Mouse (Mus musculus): Measurements from ENCODE around the gene Adgrf1.

Gene Adgrf1

DNA sequence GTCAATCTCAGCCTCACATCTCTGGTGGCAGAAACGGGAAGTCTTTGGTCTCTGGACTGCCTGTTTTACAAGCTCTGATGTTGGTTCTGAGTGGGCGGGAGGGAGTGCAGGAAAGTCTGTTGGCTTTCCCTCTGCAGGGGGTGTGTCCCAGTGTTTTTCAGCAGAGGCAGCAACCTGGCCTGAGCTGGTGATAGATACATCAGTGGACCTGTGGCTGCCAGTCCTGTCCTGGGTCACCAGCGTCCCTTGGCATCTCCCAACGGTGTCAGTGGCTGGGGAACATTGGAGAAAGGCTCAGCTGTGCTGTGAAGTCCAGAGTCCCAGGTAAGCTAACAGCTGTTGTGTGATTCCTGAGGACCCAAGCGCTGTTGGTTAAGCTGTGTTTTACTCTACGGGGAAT is at the start of gene Adgrf1:
Gene Adgrf1 (plus strand): TSS at position 169 of the 400 bp plus-strand sequence.
- no peak for DNase-seq (ENCODE audit: low spot score)

DNA sequence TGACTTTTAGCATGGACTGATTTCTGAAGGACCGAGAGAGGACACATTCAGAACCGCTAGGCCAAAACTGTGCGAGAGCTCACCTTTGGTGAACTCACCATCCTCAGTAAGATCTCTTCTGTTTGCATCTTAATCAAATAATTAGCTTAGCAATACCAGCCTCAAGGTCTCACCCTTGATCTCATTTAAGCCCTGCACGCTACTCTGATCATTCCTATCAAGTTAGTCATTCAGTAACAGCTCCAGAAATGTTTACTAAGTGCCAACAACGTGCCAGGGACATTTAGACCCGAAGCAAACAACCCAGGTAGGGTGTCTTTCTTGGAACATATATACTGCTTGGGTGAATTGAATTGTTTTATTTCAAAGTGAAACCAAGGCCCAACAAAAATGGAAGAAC is 44.0 kb upstream of the Adgrf1 start:
- no peak for DNase-seq (ENCODE audit: low spot score)

DNA sequence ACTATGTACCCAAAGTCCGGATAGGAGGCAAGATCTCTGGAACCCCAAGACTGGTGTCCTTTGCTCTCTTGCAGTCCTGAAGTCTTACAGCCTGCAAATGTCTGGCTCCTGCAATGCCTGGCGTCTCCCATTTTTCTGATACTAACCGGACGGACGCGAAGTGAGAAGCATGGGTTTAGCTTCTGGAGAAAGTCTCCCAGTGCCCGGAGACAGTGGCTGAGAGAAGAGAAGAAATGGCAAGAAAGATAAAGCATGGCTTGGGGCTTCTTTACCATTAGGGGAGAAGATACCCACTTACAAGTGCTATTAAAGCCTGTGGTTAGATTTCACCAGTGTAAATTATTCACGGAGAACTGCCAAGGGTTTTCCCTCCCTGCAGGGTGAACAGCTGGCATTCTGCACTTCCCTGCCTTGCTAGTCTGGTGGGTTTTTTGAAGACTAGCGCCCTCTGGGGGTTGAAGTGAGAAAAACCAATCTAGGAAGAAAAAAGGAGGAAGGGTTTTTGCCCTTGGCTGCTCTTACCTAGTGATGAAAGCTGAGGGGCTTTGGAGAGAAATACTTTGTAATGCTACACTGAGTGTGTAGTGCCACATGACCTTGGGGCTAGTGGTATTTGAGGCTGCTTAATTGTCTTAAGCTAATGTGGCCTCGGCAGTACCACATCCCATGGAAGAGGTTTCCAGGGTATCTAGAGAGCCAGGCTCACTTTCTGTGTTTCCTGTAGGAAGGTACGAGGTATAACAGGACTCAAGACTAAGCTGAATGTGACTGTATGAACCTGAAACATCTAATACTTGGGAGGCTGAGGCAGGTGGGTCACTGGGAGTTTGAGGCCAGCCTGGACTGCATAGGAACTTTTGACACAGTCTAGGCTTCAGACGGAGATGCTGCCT is 40.3 kb upstream of the Adgrf1 start:
- peak; percentile 38 for DNase-seq (ENCODE audit: low spot score)

GRCm38 (mm10) chr17:43230821-43231220 is 39.3 kb upstream of the Adgrf1 start:
- no peak for DNase-seq (ENCODE audit: low spot score)

- no peak for DNase-seq (ENCODE audit: low spot score)
Measured at GRCm38 (mm10) chr17:43232769-43233168, 37.4 kb upstream of the Adgrf1 start.

GRCm38 (mm10) chr17:43236656-43237250 is 33.4 kb upstream of the Adgrf1 start:
- DNase-seq (ENCODE audit: low spot score): no peak

DNA sequence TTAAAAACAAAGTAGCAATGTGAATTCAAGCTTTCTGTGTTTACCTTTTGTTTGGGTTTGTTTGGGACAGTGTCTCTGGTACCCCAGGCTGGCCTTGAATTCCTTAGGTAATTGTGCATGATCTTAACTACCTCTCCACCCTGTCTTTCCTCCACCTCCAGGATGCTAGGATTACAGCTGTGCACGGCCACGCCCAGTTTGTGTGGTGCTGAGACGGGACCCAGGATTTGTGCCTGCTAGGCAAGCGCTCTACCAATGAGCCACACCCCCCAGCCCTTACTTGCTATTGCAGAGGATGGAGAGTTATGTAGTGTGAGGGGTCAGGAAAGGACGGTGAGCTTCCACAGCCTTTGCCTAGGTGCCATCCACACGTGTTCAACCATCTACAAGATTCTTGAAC is 31.1 kb upstream of the Adgrf1 start:
- no peak for DNase-seq (ENCODE audit: low spot score)

DNA sequence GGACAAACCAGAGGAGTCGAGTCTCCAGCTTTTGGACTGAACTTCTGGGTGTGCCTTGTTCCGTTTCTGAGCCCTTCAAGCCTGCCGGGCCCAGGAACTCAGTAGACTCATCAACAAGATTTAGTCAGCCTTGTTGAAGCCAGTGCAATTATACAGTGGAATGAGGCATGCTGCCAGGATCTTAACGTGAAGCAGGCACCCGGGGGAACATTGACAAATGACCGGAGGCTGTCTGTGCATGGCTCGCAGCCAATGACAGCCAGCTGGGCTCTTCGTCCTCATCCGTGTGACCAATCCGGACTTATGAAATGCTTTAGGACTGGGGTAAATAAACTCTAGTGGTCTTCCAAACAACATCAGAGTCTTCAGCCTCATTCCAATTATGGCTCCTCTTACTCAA is 29.0 kb upstream of the Adgrf1 start:
- peak; percentile 51 for DNase-seq (ENCODE audit: low spot score)

DNA sequence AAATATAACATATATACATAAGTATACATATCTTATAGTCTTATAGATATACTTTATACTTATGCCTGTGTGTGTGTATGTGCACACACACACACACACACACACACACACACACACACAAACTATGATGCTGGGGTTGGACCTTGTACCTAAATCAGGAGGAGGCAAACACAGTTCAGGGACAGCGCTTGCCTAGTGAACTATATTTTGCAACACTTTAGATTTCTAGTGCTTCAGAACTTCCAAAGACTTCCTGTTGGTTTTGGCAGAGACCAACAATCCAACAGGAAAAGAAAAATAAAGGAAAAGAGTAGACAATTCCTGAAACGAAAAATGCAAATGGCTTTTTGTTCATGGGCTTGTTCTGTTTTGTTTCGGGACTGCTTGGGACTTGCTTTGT is 27.5 kb upstream of the Adgrf1 start:
- no peak for DNase-seq (ENCODE audit: low spot score)

DNA sequence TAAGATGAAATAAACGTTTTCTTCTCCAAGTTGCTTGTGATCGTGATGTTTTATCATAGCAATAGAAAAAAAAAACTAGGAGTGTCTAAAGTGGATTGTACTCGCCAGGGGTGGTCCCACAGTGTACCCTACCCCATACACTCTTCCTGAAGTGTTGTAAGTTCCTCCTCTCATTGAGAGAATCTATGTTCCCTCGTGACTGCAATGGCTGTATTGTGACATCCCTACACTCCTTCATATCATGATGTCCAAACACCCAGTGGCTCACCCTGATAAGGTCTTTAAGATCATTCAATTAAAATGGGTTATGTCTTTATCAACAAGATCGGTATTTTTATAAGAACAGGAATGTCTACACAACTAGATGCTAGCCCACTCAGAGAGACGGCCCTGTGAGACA is 24.8 kb upstream of the Adgrf1 start:
- DNase-seq (ENCODE audit: low spot score): no peak

GRCm38 (mm10) chr17:43247245-43247644 is 22.9 kb upstream of the Adgrf1 start:
- no peak for DNase-seq (ENCODE audit: low spot score)

DNA sequence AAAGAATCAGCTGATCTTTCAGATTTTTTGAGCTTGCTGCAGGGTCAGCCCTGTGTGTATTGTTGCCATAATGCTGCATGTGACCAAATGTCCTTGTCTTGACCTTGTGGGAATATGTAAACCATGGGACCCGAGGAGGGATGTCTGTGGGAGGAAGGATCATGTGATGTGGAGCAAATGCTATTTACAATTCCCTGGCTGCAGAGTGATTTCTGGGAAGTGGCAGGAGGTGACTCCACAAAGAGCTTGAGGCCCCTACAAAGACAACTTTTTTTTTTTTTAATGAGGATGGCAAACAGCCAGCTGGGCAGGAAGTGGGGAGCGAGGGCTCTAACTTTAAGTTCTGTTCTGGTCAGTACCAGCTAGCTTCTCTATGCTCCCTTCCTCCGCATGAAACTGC is 20.5 kb upstream of the Adgrf1 start:
- no peak for DNase-seq (ENCODE audit: low spot score)

GRCm38 (mm10) chr17:43251249-43252125 is 18.6 kb upstream of the Adgrf1 start:
- no peak for DNase-seq (ENCODE audit: low spot score)

- no peak for DNase-seq (ENCODE audit: low spot score)
Measured at GRCm38 (mm10) chr17:43252846-43253245, 17.3 kb upstream of the Adgrf1 start.

- DNase-seq (ENCODE audit: low spot score): no peak
Measured at GRCm38 (mm10) chr17:43254261-43254660, 15.9 kb upstream of the Adgrf1 start.

DNA sequence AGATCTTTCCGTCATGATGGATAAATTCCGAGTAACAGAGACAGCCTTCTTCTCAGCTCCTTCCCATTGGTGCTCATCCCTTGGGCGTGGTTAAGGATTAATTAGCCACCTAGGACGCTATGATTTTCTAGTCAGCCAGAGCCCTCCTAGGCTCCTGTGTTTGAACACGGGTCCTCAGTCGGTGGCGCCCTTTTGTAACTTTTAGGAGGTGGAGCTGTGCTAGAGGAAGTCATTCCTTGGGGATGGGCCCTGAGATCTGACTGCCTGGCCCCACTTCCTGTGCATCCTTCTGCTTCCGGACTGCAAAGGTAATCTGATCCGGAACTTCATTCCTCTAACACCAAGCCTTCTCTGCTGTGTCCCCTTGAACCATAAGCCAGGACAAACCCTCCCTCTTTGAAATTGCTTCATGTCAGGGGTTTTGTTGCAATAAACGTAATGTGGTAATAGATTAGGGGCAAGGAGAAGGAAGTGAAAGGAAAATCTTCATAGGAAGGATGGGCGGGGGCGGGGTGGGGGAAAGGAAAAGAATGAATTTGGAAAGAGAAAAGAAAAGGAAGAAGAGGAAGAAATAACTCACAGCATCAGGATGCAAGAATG is 13.5 kb upstream of the Adgrf1 start:
- no peak for DNase-seq (ENCODE audit: low spot score)

- peak; percentile 22 for DNase-seq (ENCODE audit: low spot score)
Measured at GRCm38 (mm10) chr17:43257699-43258098, 12.4 kb upstream of the Adgrf1 start.

GRCm38 (mm10) chr17:43261937-43262336 is 8.2 kb upstream of the Adgrf1 start:
- DNase-seq (ENCODE audit: low spot score): no peak

DNA sequence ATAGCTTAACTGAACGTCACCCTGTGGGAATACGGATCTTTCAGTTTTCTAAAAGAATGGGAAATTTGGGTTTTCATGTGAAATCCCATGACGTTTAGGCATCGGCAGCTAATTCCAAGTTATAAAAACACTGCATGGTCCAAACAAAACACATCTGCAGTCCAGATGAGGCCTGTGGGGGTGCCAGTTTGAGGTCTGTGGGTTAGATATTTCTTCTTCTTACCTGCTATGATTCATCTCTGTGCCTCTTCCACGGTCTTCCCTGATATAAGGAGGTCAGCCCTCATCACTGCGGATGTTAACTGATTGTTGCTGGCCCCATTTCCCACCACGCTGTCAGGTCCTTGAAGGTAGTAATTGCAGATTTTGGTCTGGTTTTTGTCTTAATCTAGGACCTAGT is 5.4 kb upstream of the Adgrf1 start:
- DNase-seq (ENCODE audit: low spot score): no peak

DNA sequence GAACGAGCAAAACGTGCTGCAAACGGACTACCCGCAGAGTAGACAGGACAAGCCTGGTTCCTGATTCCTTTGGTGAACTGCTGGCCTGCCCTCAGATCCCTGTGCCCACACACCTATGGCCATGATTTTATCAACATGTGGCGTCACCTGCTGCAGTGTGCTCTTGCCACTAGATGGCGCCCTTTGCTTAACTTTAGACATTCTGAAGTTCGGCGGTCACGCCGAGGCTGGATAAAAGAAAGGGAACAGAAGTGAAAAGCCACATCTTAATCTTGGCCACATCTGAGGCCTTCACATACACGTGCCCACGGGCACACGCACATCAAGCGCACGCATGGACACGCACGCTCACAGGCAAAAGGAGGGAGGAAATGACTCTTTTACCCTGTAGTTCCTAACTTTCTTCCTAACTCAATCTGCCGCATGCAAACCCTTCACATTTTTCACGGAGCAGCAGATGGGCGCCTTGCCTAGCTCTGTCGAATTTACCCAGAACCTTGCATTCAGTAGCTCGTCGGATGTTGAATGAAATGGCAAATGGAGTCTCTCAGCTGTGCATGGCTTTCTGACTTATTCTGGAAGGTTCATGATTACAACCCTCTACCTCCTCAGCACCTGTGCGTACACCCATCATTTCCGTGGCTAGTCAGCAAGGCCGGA is 4.8 kb upstream of the Adgrf1 start:
- peak; percentile 65 for DNase-seq (ENCODE audit: low spot score)

DNA sequence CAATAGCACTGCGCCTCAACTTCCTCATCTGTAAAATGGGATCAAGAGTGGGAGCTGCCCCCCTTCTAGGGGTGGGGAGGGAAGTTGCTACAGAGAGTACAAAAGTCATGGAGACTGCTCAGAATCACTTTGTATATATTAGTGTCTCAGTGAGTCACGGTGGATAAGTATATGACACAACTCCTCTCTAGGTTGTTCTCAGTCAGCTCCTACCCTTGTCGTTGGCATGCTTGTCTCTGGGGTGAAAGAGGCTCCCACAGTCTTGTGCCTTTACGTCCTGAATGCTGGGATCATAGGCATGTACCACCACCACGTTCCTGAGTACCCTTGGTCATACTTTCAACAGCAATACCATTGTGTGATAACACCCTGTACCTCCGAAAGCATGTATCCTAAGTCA is 4.2 kb upstream of the Adgrf1 start:
- DNase-seq (ENCODE audit: low spot score): no peak

DNA sequence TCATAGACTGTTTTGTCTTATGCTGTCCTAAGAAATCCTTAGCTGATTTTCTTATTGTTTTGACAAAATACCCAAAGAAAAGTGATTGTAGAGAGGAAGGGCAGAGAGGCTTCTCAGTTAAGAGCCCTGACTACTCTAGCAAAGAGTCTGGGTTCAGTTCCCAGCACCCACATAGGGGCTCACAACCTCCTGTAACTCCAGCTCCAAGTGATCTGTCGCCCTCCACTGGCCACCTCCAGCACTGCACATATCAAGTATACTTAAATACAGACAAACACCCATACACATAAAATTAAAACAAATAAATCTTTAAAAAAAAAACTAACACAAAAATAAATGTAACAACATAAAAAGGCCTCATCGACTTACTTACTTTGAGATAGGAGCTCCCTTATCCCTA is 3.5 kb upstream of the Adgrf1 start:
- DNase-seq (ENCODE audit: low spot score): no peak

Measured in ovary, postnatal 36 days (tissue).